Mouse (Mus musculus): ENCODE measurements around the gene Dok4.

GRCm38 (mm10) chr8:94899262-94899661, 23.1 kb upstream of the Dok4 start:
- TF ChIP-seq CTCF (conservative IDR thresholded peaks at IDR 0.05; ENCODE audit: insufficient read depth, insufficient read length, low read depth, low read length) (no peak), POLR2A (IDR thresholded peaks at IDR 0.05; ENCODE audit: low read depth, low read length) (no peak)
